Mouse (Mus musculus) stomach, postnatal 0 days (tissue): ENCODE data around the gene Coro1b.

Experiments used
- CTCF ChIP-seq: IDR thresholded peaks from 2 replicates; pipeline ENCODE4 v1.5.1; 2016; ENCODE audit warnings: antibody characterized with exemption, low read depth, mild to moderate bottlenecking, moderate library complexity
- EP300 ChIP-seq: optimal IDR thresholded peaks from 2 replicates; pipeline ENCODE3; 2016; ENCODE audit warnings: antibody characterized with exemption

DNA sequence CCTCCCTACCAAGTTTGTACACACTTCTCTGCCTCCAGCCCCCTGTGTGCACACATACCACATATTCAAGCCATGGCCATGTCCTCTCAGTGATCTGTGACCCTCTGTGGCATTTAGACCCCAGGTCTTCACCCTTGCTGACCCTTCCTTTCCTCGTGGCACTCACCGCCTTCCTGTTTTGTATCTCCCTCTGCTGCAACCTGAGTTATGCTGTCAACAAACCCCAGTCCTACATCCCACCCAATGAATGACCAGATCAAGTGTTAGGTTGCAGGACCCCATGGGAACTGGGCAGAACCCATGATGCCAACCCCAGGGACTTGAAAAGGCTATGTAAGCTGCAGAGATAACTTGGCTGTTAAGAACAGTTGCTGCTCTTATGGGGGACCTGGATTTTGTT, 46.4 kb upstream of the Coro1b start:
- no peak for TF ChIP-seq CTCF
- no peak for TF ChIP-seq EP300
